Mouse (Mus musculus): ENCODE data around the gene Msmb. TPM values are rescaled to one million over a fixed set of nuclear protein-coding genes. Genes with fewer than 3 reads are reported as not detected.
"Not testable (repeated sequence)": the region's sequence is repeated elsewhere in the genome, so short reads cannot be mapped to it uniquely, and the experiment has no call there.

Msmb gene
- polyA plus RNA-seq, 1 experiment = not detected

- Histone ChIP-seq H3K36me3 (ENCODE audit: control insufficient read depth, insufficient read depth) (peaks cover 78% of the 10 kb centered on the region), H3K4me3 (no peak overlapping the region), H3K4me2 (ENCODE audit: low read depth) (no peak overlapping the region), H3K79me2 (ENCODE audit: control insufficient read depth, insufficient read depth) (peaks cover 34% of the 10 kb centered on the region), H3ac (ENCODE audit: control insufficient read depth, insufficient read length) (no peak overlapping the region), H3K27me3 (ENCODE audit: control insufficient read depth, insufficient read depth, insufficient read length) (no peaks in the 10 kb centered on the region)
- no peak for TF ChIP-seq E2F4 (IDR thresholded peaks at IDR 0.05; ENCODE audit: insufficient read depth)
- TF ChIP-seq POLR2AphosphoS2 (IDR thresholded peaks at IDR 0.05; ENCODE audit: insufficient read length, low read depth) = no peak
- TF ChIP-seq SRF (IDR thresholded peaks at IDR 0.05; ENCODE audit: control insufficient read depth, insufficient read length, low read depth) = no peak
- TF ChIP-seq MAX (IDR thresholded peaks at IDR 0.05; ENCODE audit: low read depth) = no peak
- no peak for TF ChIP-seq TCF3 (IDR thresholded peaks at IDR 0.05; ENCODE audit: insufficient read length, low read depth)
- TF ChIP-seq MYOG (IDR thresholded peaks at IDR 0.05; ENCODE audit: control insufficient read depth in 1 of 3, insufficient read depth in 1 of 3, insufficient read length in 2 of 3, low read depth in 2 of 3) = no peak
- no peak for TF ChIP-seq CEBPB (IDR thresholded peaks at IDR 0.05; ENCODE audit: insufficient read depth, poor library complexity, severe bottlenecking)
These were observed 50.1 kb downstream of the Msmb start for GRCm38 (mm10) chr14:32191926-32192325.

GRCm38 (mm10) chr14:32192437-32192836, 50.6 kb downstream of the Msmb start:
- Histone ChIP-seq H3K36me3 (ENCODE audit: control insufficient read depth, insufficient read depth) (peaks cover 80% of the 10 kb centered on the region), H3K27me3 (ENCODE audit: control insufficient read depth, insufficient read depth, insufficient read length) (no peaks in the 10 kb centered on the region), H3ac (ENCODE audit: control insufficient read depth, insufficient read length) (no peak overlapping the region), H3K79me2 (ENCODE audit: control insufficient read depth, insufficient read depth) (peaks cover 39% of the 10 kb centered on the region), H3K4me2 (ENCODE audit: low read depth) (no peak overlapping the region), H3K4me3 (no peak overlapping the region)
- TF ChIP-seq USF1 (IDR thresholded peaks at IDR 0.05; ENCODE audit: low read depth) (no peak), POLR2AphosphoS2 (IDR thresholded peaks at IDR 0.05; ENCODE audit: insufficient read length, low read depth) (no peak), MYOG (IDR thresholded peaks at IDR 0.05; ENCODE audit: control insufficient read depth in 1 of 3, insufficient read depth in 1 of 3, insufficient read length in 2 of 3, low read depth in 2 of 3) (no peak), SRF (IDR thresholded peaks at IDR 0.05; ENCODE audit: control insufficient read depth, insufficient read length, low read depth) (no peak), REST (IDR thresholded peaks at IDR 0.05; ENCODE audit: insufficient read depth, insufficient read length) (no peak), TCF12 (IDR thresholded peaks at IDR 0.05; ENCODE audit: insufficient read depth, poor library complexity, severe bottlenecking) (no peak), POLR2A (IDR thresholded peaks at IDR 0.05; ENCODE audit: insufficient read length, low read depth) (no peak), MYOD1 (IDR thresholded peaks at IDR 0.05; ENCODE audit: control insufficient read depth in 1 of 3, insufficient read length in 2 of 3, low read depth in 2 of 3) (no peak), CEBPB (IDR thresholded peaks at IDR 0.05; ENCODE audit: insufficient read depth, poor library complexity, severe bottlenecking) (no peak), E2F4 (IDR thresholded peaks at IDR 0.05; ENCODE audit: insufficient read depth) (no peak), TCF3 (IDR thresholded peaks at IDR 0.05; ENCODE audit: insufficient read length, low read depth) (no peak), MAX (IDR thresholded peaks at IDR 0.05; ENCODE audit: low read depth) (no peak)

GRCm38 (mm10) chr14:32193557-32193956, 51.7 kb downstream of the Msmb start:
- H3K36me3 ChIP-seq (ENCODE audit: control insufficient read depth, insufficient read depth) = peaks cover 79% of the 10 kb centered on the region
- H3K4me3 ChIP-seq; H3K27me3 ChIP-seq (ENCODE audit: control insufficient read depth, insufficient read depth, insufficient read length); H3ac ChIP-seq (ENCODE audit: control insufficient read depth, insufficient read length); H3K4me2 ChIP-seq (ENCODE audit: low read depth): not testable (repeated sequence)
- H3K79me2 ChIP-seq (ENCODE audit: control insufficient read depth, insufficient read depth) = peaks cover 47% of the 10 kb centered on the region

- peak overlapping the region; percentile 99 for H3ac ChIP-seq (ENCODE audit: control insufficient read depth, insufficient read length)
- TF ChIP-seq POLR2A (IDR thresholded peaks at IDR 0.05; ENCODE audit: insufficient read length, low read depth) (peak; percentile 6), MYOG (IDR thresholded peaks at IDR 0.05; ENCODE audit: control insufficient read depth in 1 of 3, insufficient read depth in 1 of 3, insufficient read length in 2 of 3, low read depth in 2 of 3) (no peak)
- peaks cover 32% of the 10 kb centered on the region for H3K36me3 ChIP-seq (ENCODE audit: control insufficient read depth, insufficient read depth)
- H3K79me2 ChIP-seq (ENCODE audit: control insufficient read depth, insufficient read depth) = peaks cover 88% of the 10 kb centered on the region
- H3K4me3 ChIP-seq = peak overlapping the region; percentile 89
- H3K4me2 ChIP-seq (ENCODE audit: low read depth) = peak overlapping the region; percentile 91
- no peaks in the 10 kb centered on the region for H3K27me3 ChIP-seq (ENCODE audit: control insufficient read depth, insufficient read depth, insufficient read length)
These were observed 59.5 kb downstream of the Msmb start for GRCm38 (mm10) chr14:32201354-32201753.

GRCm38 (mm10) chr14:32201791-32202451, 60.1 kb downstream of the Msmb start, which contains the start of the genes Timm23 and Parg:
Timm23 (minus strand) TSS chr14:32201898.
Parg (plus strand) TSS chr14:32201949.
- peak; percentile 63 for TF ChIP-seq POLR2A (IDR thresholded peaks at IDR 0.05; ENCODE audit: insufficient read length, low read depth)
- TF ChIP-seq MYOD1 (IDR thresholded peaks at IDR 0.05; ENCODE audit: control insufficient read depth in 1 of 3, insufficient read length in 2 of 3, low read depth in 2 of 3) = no peak
- no peak for TF ChIP-seq REST (IDR thresholded peaks at IDR 0.05; ENCODE audit: insufficient read depth, insufficient read length)
- TF ChIP-seq POLR2AphosphoS2 (IDR thresholded peaks at IDR 0.05; ENCODE audit: insufficient read length, low read depth) = no peak
- Histone ChIP-seq H3K27me3 (ENCODE audit: control insufficient read depth, insufficient read depth, insufficient read length) (no peaks in the 10 kb centered on the region), H3K79me2 (ENCODE audit: control insufficient read depth, insufficient read depth) (peaks cover 86% of the 10 kb centered on the region), H3ac (ENCODE audit: control insufficient read depth, insufficient read length) (peak within 1 kb of the TSS; percentile 99), H3K4me2 (ENCODE audit: low read depth) (peak within 1 kb of the TSS; percentile 97), H3K36me3 (ENCODE audit: control insufficient read depth, insufficient read depth) (peaks cover 27% of the 10 kb centered on the region), H3K4me3 (peak within 1 kb of the TSS; percentile 89)

Other genes with a start within 250 kb of the Msmb start
- not detected for gene Galnt15, start 113.0 kb upstream of the Msmb start, polyA plus RNA-seq (2012; fragmentation: generic; extraction: Trizol)
- 24.8 TPM for gene Oxnad1, start 56.6 kb upstream of the Msmb start, polyA plus RNA-seq (2012; fragmentation: generic; extraction: Trizol)
- gene Dph3, start 56.3 kb upstream of the Msmb start, polyA plus RNA-seq (2012; fragmentation: generic; extraction: Trizol) = 72.2 TPM
- gene Ncoa4, start 17.8 kb downstream of the Msmb start, polyA plus RNA-seq (2012; fragmentation: generic; extraction: Trizol) = 20.2 TPM
- gene Timm23, start 59.9 kb downstream of the Msmb start, polyA plus RNA-seq (2012; fragmentation: generic; extraction: Trizol) = 242 TPM
- gene Parg, start 59.9 kb downstream of the Msmb start, polyA plus RNA-seq (2012; fragmentation: generic; extraction: Trizol) = 10.5 TPM
- gene Ogdhl, start 180.0 kb downstream of the Msmb start, polyA plus RNA-seq (2012; fragmentation: generic; extraction: Trizol) = 3.7 TPM
- not detected for gene 1700024G13Rik, start 246.4 kb downstream of the Msmb start, polyA plus RNA-seq (2012; fragmentation: generic; extraction: Trizol)